Mouse (Mus musculus) brain, embryonic 14.5 days (tissue): ENCODE measurements around the gene Pex16.

Experiments
- CTCF ChIP-seq: fragments of 200-500 bp; IDR thresholded peaks from 2 replicates; pipeline ENCODE4 v1.5.1; 2012; ENCODE audit warnings: inconsistent platforms, mild to moderate bottlenecking, moderate library complexity, borderline replicate concordance; ENCODE audit not compliant: insufficient read depth, insufficient read length; ENCODE audit errors: extremely low read depth
- POLR2A ChIP-seq: fragments of 200-500 bp; IDR thresholded peaks from 2 replicates; pipeline ENCODE4 v1.6.1; 2012; ENCODE audit warnings: mild to moderate bottlenecking, inconsistent platforms, borderline replicate concordance; ENCODE audit not compliant: poor library complexity, insufficient read depth, insufficient read length, severe bottlenecking; ENCODE audit errors: extremely low read depth

- TF ChIP-seq POLR2A (no peak), CTCF (no peak)
Measured at GRCm38 (mm10) chr2:92389645-92390044, 15.2 kb downstream of the Pex16 start.
